Mouse (Mus musculus): ENCODE measurements around the gene Zzz3.

GRCm38 (mm10) chr3:152355361-152355760 is 39.9 kb upstream of the Zzz3 start:
- TF ChIP-seq GATA1 (IDR thresholded peaks at IDR 0.05; ENCODE audit: low read length): no peak
- no peak for TF ChIP-seq TAL1 (IDR thresholded peaks at IDR 0.05; ENCODE audit: low read length)

Data from erythroblast, embryonic 14.5 days (primary cell).